14 mouse cellular contexts compared by ENCODE assay signal in the genomic region with DNA sequence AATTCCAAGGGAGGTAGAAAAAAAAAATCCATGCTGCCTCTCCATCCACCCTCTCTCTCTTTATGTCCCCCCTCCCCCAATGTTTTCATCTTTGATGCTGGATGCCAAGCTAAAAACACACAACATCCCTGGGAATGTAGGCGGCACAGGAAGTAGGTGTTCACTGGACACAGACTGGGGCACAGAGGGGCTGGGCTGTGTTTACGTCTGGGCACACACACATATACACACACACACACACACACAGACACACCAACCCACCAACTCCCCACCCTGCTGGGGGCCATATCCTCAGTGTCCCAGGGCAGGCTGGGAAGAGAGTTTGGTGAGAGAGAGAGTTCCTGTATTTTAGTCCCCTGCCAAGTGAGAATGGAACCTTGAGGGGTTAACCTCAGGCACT. TPM values are rescaled to one million over a fixed set of nuclear protein-coding genes. Genes with fewer than 3 reads are reported as not detected.
DNase-seq lines count a peak whose midpoint lies in the region; ATAC-seq lines count a peak whose summit lies in the region.
"Had no signal": no experiment of that assay in that cellular context is flagged by ENCODE, and none has a peak within 500 bp of the region (broad histone marks: within the 10 kb centered on the region; RNA-seq: fewer than 3 reads in every experiment).

No protein-coding gene starts in this region.

- peak overlapping the region; percentile 76 for H3K27ac ChIP-seq in hindbrain, embryonic 10.5 days
- H3K27ac ChIP-seq in hindbrain, embryonic 12.5 days = no peak overlapping the region
- no peak overlapping the region for H3K27ac ChIP-seq in liver, embryonic 12.5 days
- peak overlapping the region; percentile 18; the same call in 1 of the 2 replicates for H3K27ac ChIP-seq in liver, embryonic 13.5 days
- H3K27ac ChIP-seq: heart, embryonic 13.5 days; macrophage had no signal

- no peaks in the 10 kb centered on the region for H3K36me3 ChIP-seq in hindbrain, embryonic 10.5 days
- no peaks in the 10 kb centered on the region for H3K36me3 ChIP-seq in hindbrain, embryonic 12.5 days
- peaks cover 3% of the 10 kb centered on the region; the same call in 1 of the 2 replicates for H3K36me3 ChIP-seq in liver, embryonic 12.5 days
- no peaks in the 10 kb centered on the region for H3K36me3 ChIP-seq in liver, embryonic 13.5 days
- H3K36me3 ChIP-seq: heart, embryonic 13.5 days; limb, embryonic 12.5 days had no signal

- ATAC-seq in hindbrain, embryonic 12.5 days (ENCODE audit: low FRiP score) = no peak
- no peak for ATAC-seq in liver, embryonic 12.5 days
- ATAC-seq in liver, embryonic 13.5 days (ENCODE audit: low read depth) = no peak
- no peak for ATAC-seq in cerebellum, adult (ENCODE audit: insufficient number of reproducible peaks, low FRiP score, low TSS enrichment)
- ATAC-seq: forebrain, postnatal 0 days had no signal

- peaks cover 22% of the 10 kb centered on the region for H3K27me3 ChIP-seq in hindbrain, embryonic 10.5 days (ENCODE audit: insufficient read depth, poor library complexity, severe bottlenecking)
- peaks cover 13% of the 10 kb centered on the region; the same call in 1 of the 2 replicates for H3K27me3 ChIP-seq in hindbrain, embryonic 12.5 days
- peaks cover 31% of the 10 kb centered on the region for H3K27me3 ChIP-seq in liver, embryonic 12.5 days (replicated peaks)
- H3K27me3 ChIP-seq in liver, embryonic 13.5 days = peaks cover 4% of the 10 kb centered on the region

- H3K4me3 ChIP-seq in hindbrain, embryonic 10.5 days = no peak overlapping the region
- H3K4me3 ChIP-seq in hindbrain, embryonic 12.5 days = no peak overlapping the region
- H3K4me3 ChIP-seq in liver, embryonic 12.5 days = no peak overlapping the region
- no peak overlapping the region for H3K4me3 ChIP-seq in liver, embryonic 13.5 days (replicated peaks)
- H3K4me3 ChIP-seq: heart, embryonic 13.5 days; limb, embryonic 12.5 days had no signal

- WGBS in hindbrain, embryonic 10.5 days = 60% methylated on average over 2 of the region's 2 CpGs
- WGBS in hindbrain, embryonic 12.5 days = 83% methylated on average over 2 of the region's 2 CpGs
- WGBS in liver, embryonic 12.5 days (ENCODE audit: insufficient replicate concordance) = 66% methylated on average over 2 of the region's 2 CpGs
- 64% methylated on average over 2 of the region's 2 CpGs for WGBS in liver, embryonic 13.5 days (ENCODE audit: insufficient replicate concordance)

- no peak overlapping the region for H3K9ac ChIP-seq in hindbrain, embryonic 12.5 days
- H3K9ac ChIP-seq in liver, embryonic 12.5 days = no peak overlapping the region
- H3K9ac ChIP-seq in liver, embryonic 13.5 days = no peak overlapping the region
- H3K9ac ChIP-seq: forebrain, postnatal 0 days; heart, embryonic 13.5 days; limb, embryonic 12.5 days had no signal

- H3K4me1 ChIP-seq in hindbrain, embryonic 10.5 days (replicated peaks) = peaks cover 65% of the 10 kb centered on the region
- H3K4me1 ChIP-seq in hindbrain, embryonic 12.5 days = peaks cover 36% of the 10 kb centered on the region
- peaks cover 8% of the 10 kb centered on the region for H3K4me1 ChIP-seq in liver, embryonic 12.5 days
- H3K4me1 ChIP-seq in liver, embryonic 13.5 days (replicated peaks) = peaks cover 11% of the 10 kb centered on the region

- no peaks in the 10 kb centered on the region for H3K9me3 ChIP-seq in hindbrain, embryonic 10.5 days
- no peaks in the 10 kb centered on the region for H3K9me3 ChIP-seq in hindbrain, embryonic 12.5 days (replicated peaks)
- no peaks in the 10 kb centered on the region for H3K9me3 ChIP-seq in liver, embryonic 12.5 days (replicated peaks)
- no peaks in the 10 kb centered on the region for H3K9me3 ChIP-seq in liver, embryonic 13.5 days (replicated peaks)
- H3K9me3 ChIP-seq: heart, embryonic 13.5 days; limb, embryonic 12.5 days had no signal

- H3K4me2 ChIP-seq in hindbrain, embryonic 12.5 days (replicated peaks) = no peak overlapping the region
- H3K4me2 ChIP-seq in liver, embryonic 12.5 days = 0 out of 2 replicates have a peak overlapping the region, but pooled peaks have one; percentile 6
- H3K4me2 ChIP-seq in liver, embryonic 13.5 days = no peak overlapping the region
- H3K4me2 ChIP-seq: heart, embryonic 13.5 days; limb, embryonic 12.5 days had no signal

- DNase-seq in hindbrain, embryonic 10.5 days (ENCODE audit: low spot score) = no peak
- DNase-seq in liver = no peak
- DNase-seq in liver, embryonic 13.5 days = no peak
- peak; percentile 21 to 53 for DNase-seq in lung, postnatal 4 days
- no peak for DNase-seq in urinary bladder, postnatal 25 days (ENCODE audit: low spot score)
- DNase-seq: forebrain, postnatal 0 days; heart, postnatal 36 days; thymus, postnatal 25 days had no signal

RNA-seq across cellular contexts. Expression of a gene that starts 16.8 kb away (rescaled TPM):
- polyA plus RNA-seq in hindbrain, embryonic 10.5 days (2016; fragmentation: Nextera tagmentation; extraction: Ambion mirVana) = 8.7 and 8.9 TPM in 2 replicates
- 7.1 and 7.2 TPM in 2 replicates for polyA plus RNA-seq in hindbrain, embryonic 12.5 days (2016; fragmentation: Nextera tagmentation; extraction: Ambion mirVana)
- 11.7 and 12.6 TPM in 2 replicates for polyA plus RNA-seq in liver, embryonic 12.5 days (2016; fragmentation: Nextera tagmentation; extraction: Ambion mirVana)
- polyA plus RNA-seq in liver, embryonic 13.5 days (2015; fragmentation: Nextera tagmentation; extraction: Ambion mirVana) = 8.1 and 8.8 TPM in 2 replicates

Comparison
In these comparisons a context has a peak if more than half of its experiments do, and no peak if none do; other contexts are left out.
1. H3K27ac ChIP-seq: peak in hindbrain, embryonic 10.5 days (single experiment) and liver, embryonic 13.5 days (single experiment); none in hindbrain, embryonic 12.5 days (single experiment) and liver, embryonic 12.5 days (single experiment).
2. DNase-seq: peak in lung, postnatal 4 days (2 of 2); none in hindbrain, embryonic 10.5 days (single experiment), liver (single experiment), liver, embryonic 13.5 days (single experiment) and urinary bladder, postnatal 25 days (single experiment).